Mouse (Mus musculus): ENCODE data around the gene Dpyd. TPM values are rescaled to one million over a fixed set of nuclear protein-coding genes. Genes with fewer than 3 reads are reported as not detected.

Gene Dpyd
- total RNA-seq, 2 experiments from 2014 or later, result 1.3 to 2.4 TPM

DNA sequence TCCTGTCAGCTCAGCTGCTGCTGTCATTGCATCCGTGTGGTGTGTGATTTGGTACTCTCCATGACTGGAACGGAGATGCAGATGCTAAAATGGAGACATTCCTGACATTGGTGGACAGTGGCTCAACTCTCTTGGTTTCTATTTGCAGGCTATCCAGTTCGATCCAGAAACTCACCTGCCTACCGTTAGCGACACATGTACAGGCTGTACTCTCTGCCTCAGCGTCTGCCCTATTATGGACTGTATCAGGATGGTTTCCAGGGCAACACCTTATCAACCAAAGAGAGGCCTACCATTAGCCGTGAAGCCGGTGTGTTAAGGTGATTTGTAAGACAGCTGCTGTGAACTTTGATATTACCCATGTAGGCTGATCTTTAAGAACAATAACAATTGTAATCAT, 869.4 kb downstream of the Dpyd start:
- TF ChIP-seq CTCF (IDR thresholded peaks at IDR 0.05), result no peak
- no peak overlapping the region for H3K4me3 ChIP-seq

GRCm38 (mm10) chr3:119431757-119432156, 869.8 kb downstream of the Dpyd start:
- TF ChIP-seq CTCF (IDR thresholded peaks at IDR 0.05), result no peak
- DNase-seq, result no peak
- intact Hi-C loops (cut with DNase I), result no loop called here
- Histone ChIP-seq H3K4me3 (no peak overlapping the region), H3K27ac (no peak overlapping the region)

More for the DNA sequence above, 869.4 kb downstream of the Dpyd start:
- H3K27ac ChIP-seq, result no peak overlapping the region
- intact Hi-C loops (cut with DNase I), result no loop called here
- no peak for DNase-seq

- no peak for DNase-seq
- no peak overlapping the region for H3K27ac ChIP-seq
- no peak overlapping the region for H3K4me3 ChIP-seq
- no peak for TF ChIP-seq CTCF (IDR thresholded peaks at IDR 0.05)
- intact Hi-C loops (cut with DNase I), result no loop called here
Observed at GRCm38 (mm10) chr3:119447559-119447958, 885.6 kb downstream of the Dpyd start.

GRCm38 (mm10) chr3:119464073-119464472, 902.1 kb downstream of the Dpyd start:
- intact Hi-C loops (cut with DNase I), result no loop called here

DNA sequence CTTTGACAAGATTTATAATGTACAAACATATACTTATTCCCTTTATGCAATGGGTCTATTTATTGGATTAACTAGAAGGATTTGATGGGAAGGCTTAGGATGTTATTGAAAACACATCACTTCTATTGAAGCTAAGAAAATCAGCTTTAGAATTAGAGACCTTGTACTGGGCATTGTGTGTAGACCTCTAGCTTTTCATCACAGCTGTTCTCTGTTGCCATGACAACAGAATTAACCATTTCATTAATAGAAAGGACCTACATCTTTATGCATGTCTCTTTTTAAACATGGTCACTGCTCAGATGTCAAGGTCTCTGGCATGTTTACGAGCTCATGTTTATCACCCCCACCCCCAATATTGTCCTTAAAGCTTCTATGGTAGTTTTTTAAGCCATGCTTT, 902.5 kb downstream of the Dpyd start:
- intact Hi-C loops (cut with DNase I), result no loop called here
- TF ChIP-seq CTCF (IDR thresholded peaks at IDR 0.05), result no peak
- Histone ChIP-seq H3K27ac (no peak overlapping the region), H3K4me3 (no peak overlapping the region)
- no peak for DNase-seq

More at GRCm38 (mm10) chr3:119464073-119464472, 902.1 kb downstream of the Dpyd start:
- TF ChIP-seq CTCF (IDR thresholded peaks at IDR 0.05), result no peak
- no peak overlapping the region for H3K4me3 ChIP-seq
- H3K27ac ChIP-seq, result no peak overlapping the region
- DNase-seq, result no peak

- no peak for TF ChIP-seq CTCF (IDR thresholded peaks at IDR 0.05)
- DNase-seq, result no peak
- intact Hi-C loops (cut with DNase I), result no loop called here
- no peak overlapping the region for H3K27ac ChIP-seq
- no peak overlapping the region for H3K4me3 ChIP-seq
Observed at GRCm38 (mm10) chr3:119467723-119468122, 905.8 kb downstream of the Dpyd start.

Data from gastrocnemius, adult 2 months (tissue).